In genomic region chr2:91202222-91202971, GRCm38 (mm10) we compare ENCODE assay signal across 7 mouse cellular contexts. TPM values are rescaled to one million over a fixed set of nuclear protein-coding genes. Genes with fewer than 3 reads are reported as not detected.
DNase-seq lines count a peak whose midpoint lies in the region; ATAC-seq and TF ChIP-seq lines count a peak whose summit lies in the region.

Nr1h3 (minus strand) TSS chr2:91202834.
Acp2 (plus strand) TSS chr2:91202885.

- H3K9me3 ChIP-seq in embryonic facial prominence, embryonic 10.5 days, result no peaks in the 10 kb centered on the region
- no peaks in the 10 kb centered on the region for H3K9me3 ChIP-seq in intestine, postnatal 0 days (ENCODE audit: control insufficient read depth)
- no peaks in the 10 kb centered on the region for H3K9me3 ChIP-seq in midbrain, embryonic 12.5 days

- peak; percentile 96 for ATAC-seq in intestine, postnatal 0 days
- peak; percentile 98 for ATAC-seq in midbrain, embryonic 12.5 days (ENCODE audit: low FRiP score, low read depth)

- peak within 1 kb of the TSS; percentile 68 for H3K4me2 ChIP-seq in intestine, postnatal 0 days (replicated peaks; ENCODE audit: low read depth)
- H3K4me2 ChIP-seq in midbrain, embryonic 12.5 days (replicated peaks), result peak within 1 kb of the TSS; percentile 69

- DNase-seq in adrenal gland, postnatal 10 days, result peak; percentile 95
- peak; percentile 95 for DNase-seq in embryonic facial prominence, embryonic 10.5 days (ENCODE audit: low spot score)
- DNase-seq in gonadal fat pad, adult 2 months (ENCODE audit: low read depth), result peak; percentile 70
- DNase-seq in left cerebral cortex, postnatal 4 days, result peak; percentile 93

- H3K36me3 ChIP-seq in embryonic facial prominence, embryonic 10.5 days (replicated peaks), result peaks cover 32% of the 10 kb centered on the region
- H3K36me3 ChIP-seq in intestine, postnatal 0 days (ENCODE audit: control insufficient read depth, insufficient read depth), result peaks cover 21% of the 10 kb centered on the region
- H3K36me3 ChIP-seq in midbrain, embryonic 12.5 days, result peaks cover 26% of the 10 kb centered on the region
- H3K36me3 ChIP-seq in small intestine, adult 2 months (ENCODE audit: control insufficient read depth, insufficient read depth, low read length), result peaks cover 18% of the 10 kb centered on the region

- no peaks in the 10 kb centered on the region for H3K27me3 ChIP-seq in embryonic facial prominence, embryonic 10.5 days (replicated peaks; ENCODE audit: low read depth, poor library complexity, severe bottlenecking)
- H3K27me3 ChIP-seq in intestine, postnatal 0 days (replicated peaks; ENCODE audit: control insufficient read depth, insufficient read depth, low read length), result no peaks in the 10 kb centered on the region
- H3K27me3 ChIP-seq in midbrain, embryonic 12.5 days, result no peaks in the 10 kb centered on the region
- no peaks in the 10 kb centered on the region for H3K27me3 ChIP-seq in small intestine, adult 2 months (ENCODE audit: control insufficient read depth, insufficient read depth, low read length)

- TF ChIP-seq CTCF in intestine, postnatal 0 days (IDR thresholded peaks at IDR 0.05; ENCODE audit: low read depth), result peak; percentile 29; the same call in 1 of the 2 replicates
- TF ChIP-seq CTCF in small intestine, adult 2 months (IDR thresholded peaks at IDR 0.05; ENCODE audit: extremely low read depth, insufficient read length, insufficient replicate concordance, low read depth, low read length), result no peak

- peak within 1 kb of the TSS; percentile 70 for H3K4me3 ChIP-seq in embryonic facial prominence, embryonic 10.5 days
- peak within 1 kb of the TSS; percentile 84 for H3K4me3 ChIP-seq in intestine, postnatal 0 days (ENCODE audit: low read depth, low read length)
- peak within 1 kb of the TSS; percentile 68 for H3K4me3 ChIP-seq in midbrain, embryonic 12.5 days
- peak within 1 kb of the TSS; percentile 71 for H3K4me3 ChIP-seq in small intestine, adult 2 months (ENCODE audit: low read depth, low read length)

- H3K27ac ChIP-seq in embryonic facial prominence, embryonic 10.5 days (replicated peaks), result peak within 1 kb of the TSS; percentile 92
- peak within 1 kb of the TSS; percentile 90 for H3K27ac ChIP-seq in intestine, postnatal 0 days (ENCODE audit: low read depth, low read length)
- H3K27ac ChIP-seq in midbrain, embryonic 12.5 days (replicated peaks), result peak within 1 kb of the TSS; percentile 92
- peak within 1 kb of the TSS; percentile 96 for H3K27ac ChIP-seq in small intestine, adult 2 months (ENCODE audit: insufficient read depth, low read depth, low read length)

- intact Hi-C loops in left cerebral cortex, postnatal 4 days (cut with DNase I), result no loop called here

- peaks cover 18% of the 10 kb centered on the region for H3K4me1 ChIP-seq in embryonic facial prominence, embryonic 10.5 days
- H3K4me1 ChIP-seq in intestine, postnatal 0 days (replicated peaks; ENCODE audit: control insufficient read depth, insufficient read depth, low read length), result 0 out of 2 replicates have a peak, but pooled peaks cover 3% of the 10 kb centered on the region
- peaks cover 25% of the 10 kb centered on the region for H3K4me1 ChIP-seq in midbrain, embryonic 12.5 days
- peaks cover 5% of the 10 kb centered on the region; the same call in 1 of the 2 replicates for H3K4me1 ChIP-seq in small intestine, adult 2 months (ENCODE audit: control insufficient read depth, insufficient read depth, insufficient read length, low read length)

- peak; percentile 70 for TF ChIP-seq POLR2A in small intestine, adult 2 months (IDR thresholded peaks at IDR 0.05; ENCODE audit: low read depth, low read length)

- 5% methylated on average over 28 of the region's 28 CpGs for WGBS in embryonic facial prominence, embryonic 10.5 days
- WGBS in intestine, postnatal 0 days, result 2% methylated on average over 28 of the region's 28 CpGs
- whole genome bisulfite sequencing in midbrain, embryonic 12.5 days, result 5% methylated on average over 28 of the region's 28 CpGs
- under 1% methylated on average over 28 of the region's 28 CpGs for WGBS in small intestine, adult 2 months

- peak within 1 kb of the TSS; percentile 83 for H3K9ac ChIP-seq in intestine, postnatal 0 days (ENCODE audit: low read depth, low read length)
- H3K9ac ChIP-seq in midbrain, embryonic 12.5 days (replicated peaks), result peak within 1 kb of the TSS; percentile 81

RNA-seq across cellular contexts. Expression of gene Nr1h3, which starts in this region (rescaled TPM):
- 10 to 100 TPM; 33.6 to 39.7 TPM for total RNA-seq in adrenal gland, postnatal 10 days (2021)
- 1.1 and 1.4 TPM in 2 replicates for polyA plus RNA-seq in embryonic facial prominence, embryonic 10.5 days (2016; fragmentation: Nextera tagmentation; extraction: Ambion mirVana)
- polyA plus RNA-seq in gonadal fat pad, adult 2 months (2012; rRNA removed), result 68.1 and 103 TPM in 2 replicates
- 22.7 TPM in 2 replicates for polyA plus RNA-seq in intestine, postnatal 0 days (2015; fragmentation: Nextera tagmentation; extraction: Ambion mirVana)
- 1 to 10 TPM; 1.1 to 1.4 TPM for total RNA-seq in left cerebral cortex, postnatal 4 days (2021)
- 1.0 and 1.9 TPM in 2 replicates for polyA plus RNA-seq in midbrain, embryonic 12.5 days (2016; fragmentation: Nextera tagmentation; extraction: Ambion mirVana)
- 39.6 and 126 TPM in 2 replicates for polyA plus RNA-seq in small intestine, adult 2 months (2012; rRNA removed)

RNA-seq across cellular contexts. Expression of gene Acp2, which starts in this region (rescaled TPM):
- total RNA-seq in adrenal gland, postnatal 10 days (2021), result 10 to 100 TPM; 30.0 to 37.0 TPM
- 26.0 and 29.0 TPM in 2 replicates for polyA plus RNA-seq in embryonic facial prominence, embryonic 10.5 days (2016; fragmentation: Nextera tagmentation; extraction: Ambion mirVana)
- 27.8 and 35.0 TPM in 2 replicates for polyA plus RNA-seq in gonadal fat pad, adult 2 months (2012; rRNA removed)
- 20.4 and 20.5 TPM in 2 replicates for polyA plus RNA-seq in intestine, postnatal 0 days (2015; fragmentation: Nextera tagmentation; extraction: Ambion mirVana)
- total RNA-seq in left cerebral cortex, postnatal 4 days (2021), result 10 to 100 TPM; 38.4 to 43.1 TPM
- 37.7 and 38.4 TPM in 2 replicates for polyA plus RNA-seq in midbrain, embryonic 12.5 days (2016; fragmentation: Nextera tagmentation; extraction: Ambion mirVana)
- polyA plus RNA-seq in small intestine, adult 2 months (2012; rRNA removed), result 12.5 and 24.7 TPM in 2 replicates

Comparison
In these comparisons a context has a peak if more than half of its experiments do, and no peak if none do; other contexts are left out.
1. Peak in every context shown above with its lines: DNase-seq, ATAC-seq, H3K4me3 ChIP-seq and H3K27ac ChIP-seq.
2. RNA of gene Nr1h3 (total RNA-seq): 33.6 to 39.7 TPM in adrenal gland, postnatal 10 days; 1.1 to 1.4 TPM in left cerebral cortex, postnatal 4 days; every median in the first group is over 10 times any median in the second.